Mouse (Mus musculus) forebrain, embryonic 15.5 days (tissue): ENCODE results near the gene Nhp2. TPM values are rescaled to one million over a fixed set of nuclear protein-coding genes. Genes with fewer than 3 reads are reported as not detected.
"Not testable (repeated sequence)": the region's sequence is repeated elsewhere in the genome, so short reads cannot be mapped to it uniquely, and the experiment has no call there.

Experiments
- ATAC-seq: fragments of 200-750 bp; cut with Nextera tagmentation; replicated peaks from 2 replicates; pipeline ENCODE4 v1.8.0; 2017; ENCODE audit warnings: mild to moderate bottlenecking, moderate TSS enrichment, moderate library complexity
- H3K27ac ChIP-seq: fragments of 300-500 bp; sonication (generic); replicated peaks from 2 replicates; pipeline ENCODE4 v1.5.1; 2015; ENCODE audit warnings: mild to moderate bottlenecking, inconsistent platforms
- H3K27me3 ChIP-seq: fragments of 300-500 bp; sonication (generic); 2 replicates; pipeline ENCODE4 v1.6.1; 2015; ENCODE audit warnings: inconsistent platforms
- H3K36me3 ChIP-seq: fragments of 300-500 bp; sonication (generic); 2 replicates; pipeline ENCODE4 v1.6.1; 2015; ENCODE audit warnings: mild to moderate bottlenecking, inconsistent platforms
- H3K4me1 ChIP-seq: fragments of 300-500 bp; sonication (generic); 2 replicates; pipeline ENCODE4 v1.6.1; 2015; ENCODE audit warnings: inconsistent platforms
- H3K4me2 ChIP-seq: fragments of 300-500 bp; sonication (generic); replicated peaks from 2 replicates; pipeline ENCODE4 v1.6.1; 2015; ENCODE audit warnings: mild to moderate bottlenecking, inconsistent platforms
- H3K4me3 ChIP-seq: fragments of 300-500 bp; sonication (generic); 2 replicates; pipeline ENCODE4 v1.5.1; 2015; ENCODE audit warnings: mild to moderate bottlenecking, inconsistent platforms
- H3K9ac ChIP-seq: fragments of 300-500 bp; sonication (generic); replicated peaks from 2 replicates; pipeline ENCODE4 v1.6.1; 2015; ENCODE audit warnings: mild to moderate bottlenecking, inconsistent platforms
- H3K9me3 ChIP-seq: fragments of 300-500 bp; sonication (generic); 2 replicates; pipeline ENCODE4 v1.6.1; 2016; ENCODE audit warnings: inconsistent platforms
- WGBS: fragments of 180-500 bp; shearing (Covaris S2); methylation state at CpG from one replicate; pipeline ENCODE4 v1.1.7; 2015; ENCODE audit warnings: mixed read lengths; 5-methylcytosine and 5-hydroxymethylcytosine counted together
- polyA plus RNA-seq: library from polyadenylated mRNA; unstranded; fragments of >200 nt; fragmentation: Nextera tagmentation; extraction: Ambion mirVana; gene quantifications from 2 replicates; pipeline ENCODE4 v1.2.1, GENCODE M21; 2015

Nhp2 gene
- polyA plus RNA-seq, 1 experiment from 2014 or later = 98.5 TPM

DNA sequence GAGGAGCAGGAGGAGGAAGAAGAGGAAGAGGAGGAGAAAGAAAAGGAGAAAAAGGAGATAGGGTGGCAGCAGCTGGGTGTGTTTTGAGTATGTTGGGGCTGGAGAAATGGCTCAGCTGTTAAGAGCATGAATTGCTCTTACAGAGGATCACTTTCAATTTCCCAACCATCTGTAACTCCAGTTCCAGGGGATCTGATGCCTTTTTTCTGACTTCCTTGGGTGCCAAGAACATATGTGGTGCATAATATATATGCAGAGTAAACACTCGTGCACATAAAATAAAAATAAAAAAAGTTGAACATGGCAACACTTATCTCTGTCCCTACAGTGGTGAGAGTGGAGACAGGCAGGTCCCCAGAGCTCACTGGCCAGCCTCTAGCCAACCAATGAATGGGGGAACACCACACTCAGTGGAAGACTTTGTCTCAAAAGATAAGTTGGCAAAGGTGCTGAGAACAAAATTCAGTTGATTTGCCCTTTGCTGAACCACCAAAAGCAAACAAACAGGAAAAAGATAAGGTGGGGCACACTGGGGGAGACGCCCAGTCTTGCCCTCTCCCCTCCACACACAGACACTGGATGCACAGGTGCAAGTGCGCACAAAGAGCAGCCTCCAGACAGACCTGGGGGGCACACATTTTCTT lies 10.1 kb upstream of the Nhp2 start:
- Histone ChIP-seq H3K4me2 (no peak overlapping the region), H3K36me3 (peaks cover 7% of the 10 kb centered on the region), H3K4me1 (peaks cover 16% of the 10 kb centered on the region), H3K4me3 (no peak overlapping the region), H3K27me3 (no peaks in the 10 kb centered on the region), H3K9me3 (no peaks in the 10 kb centered on the region), H3K9ac (no peak overlapping the region), H3K27ac (no peak overlapping the region)
- no peak for ATAC-seq
- 85% methylated on average over 3 of the region's 3 CpGs for WGBS

DNA sequence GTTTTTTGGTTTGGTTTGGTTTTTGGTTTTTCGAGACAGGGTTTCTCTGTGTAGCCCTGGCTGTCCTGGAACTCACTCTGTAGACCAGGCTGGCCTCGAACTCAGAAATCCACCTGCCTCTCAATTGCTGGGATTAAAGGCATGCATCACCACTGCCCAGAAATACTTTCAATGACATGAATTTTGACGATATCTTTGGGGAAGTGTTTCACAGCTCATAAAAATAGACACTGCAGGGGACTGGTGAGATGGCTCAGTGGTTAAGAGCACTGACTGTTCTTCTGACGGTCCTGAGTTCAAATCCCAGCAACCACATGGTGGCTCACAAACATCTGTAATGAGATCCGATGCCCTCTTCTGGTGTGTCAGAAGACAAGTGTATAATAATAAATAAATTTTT lies 9.6 kb upstream of the Nhp2 start:
- H3K9me3 ChIP-seq, H3K27ac ChIP-seq, H3K27me3 ChIP-seq, H3K9ac ChIP-seq, H3K4me3 ChIP-seq, ATAC-seq, H3K4me2 ChIP-seq, H3K36me3 ChIP-seq: not testable (repeated sequence)
- H3K4me1 ChIP-seq = peaks cover 11% of the 10 kb centered on the region
- WGBS = 87% methylated on average over 5 of the region's 5 CpGs

GRCm38 (mm10) chr11:51614256-51614655 lies 5.3 kb upstream of the Nhp2 start:
- Histone ChIP-seq H3K4me1 (peaks cover 13% of the 10 kb centered on the region), H3K9ac (no peak overlapping the region), H3K4me2 (no peak overlapping the region), H3K4me3 (no peak overlapping the region), H3K36me3 (no peaks in the 10 kb centered on the region), H3K27me3 (no peaks in the 10 kb centered on the region), H3K9me3 (no peaks in the 10 kb centered on the region), H3K27ac (no peak overlapping the region)
- no peak for ATAC-seq
- WGBS = 83% methylated on average over 8 of the region's 8 CpGs

DNA sequence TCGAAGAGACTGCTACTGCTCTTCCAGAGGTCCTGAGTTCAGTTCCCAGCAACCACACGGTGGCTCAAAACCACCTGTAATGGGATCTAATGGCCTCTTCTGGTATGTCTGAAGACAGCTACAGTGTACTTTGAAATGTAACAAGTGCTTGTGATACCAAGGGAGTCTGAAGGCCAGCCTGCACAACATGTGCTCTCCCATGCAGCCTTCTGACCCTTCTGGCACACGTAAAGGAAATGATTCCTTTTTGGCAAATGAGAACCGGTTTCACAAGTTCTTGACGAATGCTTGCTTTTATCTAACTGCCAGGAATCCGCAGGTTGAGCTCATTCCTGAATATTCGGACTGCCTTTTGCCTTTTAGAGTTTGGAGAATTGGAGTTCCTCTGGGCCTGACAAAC lies 4.4 kb upstream of the Nhp2 start:
- H3K27ac ChIP-seq = no peak overlapping the region
- H3K36me3 ChIP-seq = no peaks in the 10 kb centered on the region
- H3K27me3 ChIP-seq = no peaks in the 10 kb centered on the region
- peak overlapping the region; percentile 43; the same call in 1 of the 2 replicates for H3K9ac ChIP-seq
- WGBS = 57% methylated on average over 7 of the region's 7 CpGs
- no peak for ATAC-seq
- H3K4me1 ChIP-seq = peaks cover 16% of the 10 kb centered on the region
- no peaks in the 10 kb centered on the region for H3K9me3 ChIP-seq
- peak overlapping the region; percentile 33 for H3K4me3 ChIP-seq
- H3K4me2 ChIP-seq = peak overlapping the region; percentile 51

- H3K4me2 ChIP-seq = peak overlapping the region; percentile 51
- no peaks in the 10 kb centered on the region for H3K36me3 ChIP-seq
- no peaks in the 10 kb centered on the region for H3K27me3 ChIP-seq
- no peak overlapping the region for H3K27ac ChIP-seq
- peak overlapping the region; percentile 43 for H3K9ac ChIP-seq
- H3K4me3 ChIP-seq = peak overlapping the region; percentile 33
- no peaks in the 10 kb centered on the region for H3K9me3 ChIP-seq
- WGBS = 5% methylated on average over 13 of the region's 14 CpGs
- peaks cover 20% of the 10 kb centered on the region for H3K4me1 ChIP-seq
- ATAC-seq = no peak
These were observed 3.9 kb upstream of the Nhp2 start for GRCm38 (mm10) chr11:51615601-51616000.

GRCm38 (mm10) chr11:51616113-51616512 lies 3.4 kb upstream of the Nhp2 start:
- peak overlapping the region; percentile 51; the same call in 1 of the 2 replicates for H3K4me2 ChIP-seq
- H3K9ac ChIP-seq = peak overlapping the region; percentile 43; the same call in 1 of the 2 replicates
- WGBS = 89% methylated on average over 7 of the region's 7 CpGs
- ATAC-seq, H3K27ac ChIP-seq, H3K36me3 ChIP-seq, H3K27me3 ChIP-seq, H3K9me3 ChIP-seq: not testable (repeated sequence)
- peaks cover 26% of the 10 kb centered on the region for H3K4me1 ChIP-seq
- H3K4me3 ChIP-seq = peak overlapping the region; percentile 33; the same call in 1 of the 2 replicates

DNA sequence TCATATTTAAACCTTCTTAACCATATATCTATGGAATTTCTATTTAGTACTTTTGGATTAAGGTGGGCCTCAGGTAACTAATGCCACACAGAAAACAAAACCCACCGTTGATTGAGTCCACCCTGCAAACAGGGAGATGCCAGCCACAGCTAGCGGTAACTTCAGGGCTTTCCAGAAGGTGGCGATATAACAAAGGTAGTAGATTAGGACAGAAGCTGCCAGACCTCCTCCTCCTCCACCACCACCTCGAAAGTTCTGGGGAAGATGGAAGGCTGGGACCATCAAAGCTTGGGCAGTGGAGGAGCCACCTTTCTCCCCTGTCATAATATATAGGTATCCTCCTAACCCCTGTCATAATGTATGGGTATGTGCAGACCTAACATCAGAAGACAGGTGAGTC lies 1.8 kb upstream of the Nhp2 start:
- ATAC-seq = no peak
- Histone ChIP-seq H3K27ac (no peak overlapping the region), H3K4me2 (no peak overlapping the region), H3K9ac (no peak overlapping the region), H3K27me3 (no peaks in the 10 kb centered on the region), H3K4me1 (peaks cover 30% of the 10 kb centered on the region), H3K4me3 (no peak overlapping the region), H3K36me3 (peaks cover 10% of the 10 kb centered on the region), H3K9me3 (no peaks in the 10 kb centered on the region)
- WGBS = 3% methylated on average over 4 of the region's 4 CpGs

DNA sequence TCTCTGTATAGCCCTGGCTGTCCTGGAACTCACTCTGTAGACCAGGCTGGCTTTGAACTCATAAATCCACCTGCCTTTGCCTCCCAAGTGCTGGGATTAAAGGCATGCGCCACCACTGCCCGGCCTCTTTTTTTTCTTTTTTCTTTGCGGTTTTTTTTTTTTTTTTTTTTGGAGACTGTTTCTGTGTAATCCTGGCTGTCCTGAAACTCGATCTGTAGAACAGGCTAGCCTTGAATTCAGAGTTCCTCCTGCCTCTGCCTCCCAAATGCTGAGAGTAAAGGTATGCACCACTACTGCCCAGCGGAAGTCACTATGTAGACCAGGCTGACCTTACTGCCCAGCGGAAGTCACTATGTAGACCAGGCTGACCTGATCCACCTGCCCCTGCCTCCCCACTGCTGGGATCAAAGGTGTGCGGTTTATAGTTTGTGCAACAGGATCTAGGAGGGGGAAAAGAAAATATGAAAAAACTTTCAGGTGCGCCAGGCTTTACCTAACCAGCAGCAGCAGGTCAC lies 584 bp upstream of the Nhp2 start:
- peak; percentile 52 for ATAC-seq
- H3K27me3 ChIP-seq = no peaks in the 10 kb centered on the region
- H3K36me3 ChIP-seq = peaks cover 23% of the 10 kb centered on the region
- peak overlapping the region; percentile 91 for H3K4me3 ChIP-seq
- peak overlapping the region; percentile 84 for H3K4me2 ChIP-seq
- peaks cover 30% of the 10 kb centered on the region for H3K4me1 ChIP-seq
- H3K9me3 ChIP-seq = no peaks in the 10 kb centered on the region
- no peak overlapping the region for H3K9ac ChIP-seq
- 59% methylated on average over 8 of the region's 8 CpGs for WGBS
- H3K27ac ChIP-seq = no peak overlapping the region

GRCm38 (mm10) chr11:51620084-51620483 lies 549 bp downstream of the Nhp2 start:
- WGBS = 2% methylated on average over 11 of the region's 11 CpGs
- Histone ChIP-seq H3K9ac (peak overlapping the region; percentile 69), H3K27me3 (no peaks in the 10 kb centered on the region), H3K9me3 (no peaks in the 10 kb centered on the region), H3K4me3 (peak overlapping the region; percentile 91), H3K27ac (no peak overlapping the region), H3K36me3 (peaks cover 34% of the 10 kb centered on the region), H3K4me2 (peak overlapping the region; percentile 84), H3K4me1 (peaks cover 29% of the 10 kb centered on the region)
- no peak for ATAC-seq

DNA sequence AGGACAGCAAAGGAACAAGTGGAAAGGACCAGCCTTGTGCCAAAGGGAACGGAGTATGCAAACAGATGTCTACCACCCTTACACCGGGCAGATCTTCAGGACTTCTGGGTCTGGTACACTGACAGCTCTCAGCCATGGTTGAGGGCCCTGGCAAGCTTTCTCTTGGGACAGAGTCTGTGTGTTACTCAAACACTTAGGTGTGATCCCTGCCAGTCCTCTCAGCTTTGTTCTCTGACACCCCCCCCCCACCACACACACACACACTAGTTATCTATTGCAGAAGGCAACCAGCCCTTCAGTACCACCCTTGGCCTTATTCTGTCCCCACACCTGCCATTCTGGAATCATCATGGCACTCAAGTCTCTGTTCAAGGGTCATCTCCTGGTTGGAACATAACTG lies 2.2 kb downstream of the Nhp2 start:
- Histone ChIP-seq H3K27ac (no peak overlapping the region), H3K4me1 (peaks cover 20% of the 10 kb centered on the region), H3K36me3 (peaks cover 48% of the 10 kb centered on the region), H3K4me3 (no peak overlapping the region), H3K9ac (no peak overlapping the region), H3K27me3 (no peaks in the 10 kb centered on the region), H3K4me2 (no peak overlapping the region), H3K9me3 (no peaks in the 10 kb centered on the region)
- no peak for ATAC-seq
- 91% methylated on average over 2 of the region's 2 CpGs for WGBS

GRCm38 (mm10) chr11:51622971-51623491 lies 3.5 kb downstream of the Nhp2 start:
- Histone ChIP-seq H3K4me1 (peaks cover 20% of the 10 kb centered on the region), H3K9ac (no peak overlapping the region), H3K27me3 (no peaks in the 10 kb centered on the region), H3K36me3 (peaks cover 60% of the 10 kb centered on the region), H3K27ac (no peak overlapping the region), H3K4me2 (no peak overlapping the region), H3K9me3 (no peaks in the 10 kb centered on the region), H3K4me3 (no peak overlapping the region)
- no peak for ATAC-seq
- WGBS = 92% methylated on average over 7 of the region's 7 CpGs

DNA sequence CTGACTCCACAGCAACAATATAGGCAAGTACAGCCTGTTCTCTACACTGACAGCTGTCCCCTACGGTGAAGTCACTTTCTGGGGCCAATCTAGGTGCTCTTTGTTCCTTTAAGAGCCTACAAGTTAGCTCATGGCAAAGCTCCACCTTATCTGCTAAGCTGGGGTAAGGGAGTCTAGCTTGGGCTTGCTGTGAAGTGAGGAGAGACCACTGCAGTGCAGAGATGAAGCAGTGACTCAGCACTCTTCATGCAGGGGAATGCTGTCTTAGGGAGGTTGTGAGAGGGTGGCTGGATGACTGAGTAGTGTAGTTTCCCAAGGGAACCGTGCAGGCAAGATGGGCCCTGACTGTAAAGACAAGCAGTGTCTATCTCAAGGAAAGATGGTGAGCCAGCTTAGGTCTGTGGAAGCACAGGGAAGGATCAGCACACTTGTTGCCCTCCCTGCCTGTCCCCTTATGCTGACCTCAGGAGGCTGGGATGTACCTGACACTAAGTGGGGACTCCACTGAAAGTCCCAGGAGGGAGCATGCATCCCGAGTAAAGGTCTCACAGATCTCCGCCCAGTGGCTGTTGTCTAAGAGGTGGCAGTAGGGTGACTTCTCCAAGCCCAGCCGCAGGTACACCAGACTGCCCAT lies 5.8 kb downstream of the Nhp2 start:
- Histone ChIP-seq H3K9ac (no peak overlapping the region), H3K9me3 (no peaks in the 10 kb centered on the region), H3K36me3 (peaks cover 73% of the 10 kb centered on the region), H3K4me1 (peaks cover 12% of the 10 kb centered on the region), H3K27me3 (no peaks in the 10 kb centered on the region), H3K4me3 (no peak overlapping the region), H3K4me2 (no peak overlapping the region), H3K27ac (no peak overlapping the region)
- WGBS = 83% methylated on average over 5 of the region's 5 CpGs
- ATAC-seq = no peak
